Mouse (Mus musculus) small intestine, adult 2 months (tissue): Measurements from ENCODE around the gene F11. TPM values are rescaled to one million over a fixed set of nuclear protein-coding genes. Genes with fewer than 3 reads are reported as not detected.

ENCODE experiments used
- H3K27ac ChIP-seq: fragments of 200-500 bp; 2 replicates; pipeline ENCODE4 v1.5.1; 2012; ENCODE audit warnings: low read depth, low read length, control low read depth, inconsistent platforms; ENCODE audit not compliant: insufficient read depth
- H3K27me3 ChIP-seq: fragments of 200-500 bp; 2 replicates; pipeline ENCODE4 v1.6.1; 2012; ENCODE audit warnings: mild to moderate bottlenecking, moderate library complexity, low read length, inconsistent platforms; ENCODE audit not compliant: control insufficient read depth, insufficient read depth
- H3K36me3 ChIP-seq: fragments of 200-500 bp; 2 replicates; pipeline ENCODE4 v1.6.1; 2012; ENCODE audit warnings: mild to moderate bottlenecking, low read length, control low read depth, inconsistent platforms; ENCODE audit not compliant: control insufficient read depth, insufficient read depth
- H3K4me1 ChIP-seq: fragments of 200-500 bp; 2 replicates; pipeline ENCODE4 v1.6.1; 2012; ENCODE audit warnings: low read length, inconsistent platforms, mixed read lengths; ENCODE audit not compliant: control insufficient read depth, insufficient read depth, insufficient read length
- H3K4me3 ChIP-seq: fragments of 200-500 bp; 2 replicates; pipeline ENCODE4 v1.5.1; 2012; ENCODE audit warnings: low read depth, mild to moderate bottlenecking, control low read depth, inconsistent platforms, low read length, moderate library complexity
- CTCF ChIP-seq: fragments of 200-500 bp; IDR thresholded peaks from 2 replicates; pipeline ENCODE4 v1.5.1; 2012; ENCODE audit warnings: low read depth, mild to moderate bottlenecking, control low read depth, inconsistent platforms, low read length, moderate library complexity, mixed read lengths; ENCODE audit not compliant: insufficient replicate concordance, insufficient read length; ENCODE audit errors: extremely low read depth
- POLR2A ChIP-seq: fragments of 200-500 bp; IDR thresholded peaks from 2 replicates; pipeline ENCODE4 v1.6.1; 2012; ENCODE audit warnings: low read depth, mild to moderate bottlenecking, control low read depth, inconsistent platforms, low read length, moderate library complexity
- WGBS: fragments of 180-500 bp; shearing (Covaris S2); methylation state at CpG from one replicate; pipeline ENCODE4 v1.1.7; 2018; 5-methylcytosine and 5-hydroxymethylcytosine counted together
- polyA plus RNA-seq: library from polyadenylated mRNA; depleted of rRNA; stranded (reverse); fragments of >200 nt; gene quantifications from 2 replicates; pipeline ENCODE4 v1.2.3, GENCODE M21; 2012; rRNA removed

The F11 gene
- polyA plus RNA-seq, 1 experiment, result not detected

- H3K36me3 ChIP-seq, result no peaks in the 10 kb centered on the region
- no peak overlapping the region for H3K27ac ChIP-seq
- TF ChIP-seq POLR2A (no peak), CTCF (no peak)
- no peak overlapping the region for H3K4me3 ChIP-seq
- H3K4me1 ChIP-seq, result no peaks in the 10 kb centered on the region
- 40% methylated on average over 3 of the region's 3 CpGs for WGBS
- no peaks in the 10 kb centered on the region for H3K27me3 ChIP-seq
Measured at GRCm38 (mm10) chr8:45233256-45233655, 28.6 kb downstream of the F11 start.

GRCm38 (mm10) chr8:45202476-45202875 lies 59.4 kb downstream of the F11 start:
- Histone ChIP-seq H3K4me1 (no peaks in the 10 kb centered on the region), H3K27ac (no peak overlapping the region), H3K36me3 (no peaks in the 10 kb centered on the region), H3K4me3 (no peak overlapping the region), H3K27me3 (no peaks in the 10 kb centered on the region)
- 60% methylated on average over 6 of the region's 6 CpGs for WGBS
- TF ChIP-seq CTCF, result no peak
- no peak for TF ChIP-seq POLR2A

GRCm38 (mm10) chr8:45201605-45202004 lies 60.2 kb downstream of the F11 start:
- WGBS, result 73% methylated on average over 5 of the region's 5 CpGs
- no peak overlapping the region for H3K4me3 ChIP-seq
- no peak overlapping the region for H3K27ac ChIP-seq
- no peak for TF ChIP-seq CTCF
- TF ChIP-seq POLR2A, result no peak
- H3K4me1 ChIP-seq, result no peaks in the 10 kb centered on the region
- no peaks in the 10 kb centered on the region for H3K27me3 ChIP-seq
- H3K36me3 ChIP-seq, result no peaks in the 10 kb centered on the region

GRCm38 (mm10) chr8:45197294-45197693 lies 64.5 kb downstream of the F11 start:
- Histone ChIP-seq H3K4me1 (no peaks in the 10 kb centered on the region), H3K27me3 (no peaks in the 10 kb centered on the region), H3K36me3 (no peaks in the 10 kb centered on the region), H3K4me3 (no peak overlapping the region), H3K27ac (no peak overlapping the region)
- TF ChIP-seq CTCF (no peak), POLR2A (no peak)
- 78% methylated on average over 5 of the region's 5 CpGs for WGBS

DNA sequence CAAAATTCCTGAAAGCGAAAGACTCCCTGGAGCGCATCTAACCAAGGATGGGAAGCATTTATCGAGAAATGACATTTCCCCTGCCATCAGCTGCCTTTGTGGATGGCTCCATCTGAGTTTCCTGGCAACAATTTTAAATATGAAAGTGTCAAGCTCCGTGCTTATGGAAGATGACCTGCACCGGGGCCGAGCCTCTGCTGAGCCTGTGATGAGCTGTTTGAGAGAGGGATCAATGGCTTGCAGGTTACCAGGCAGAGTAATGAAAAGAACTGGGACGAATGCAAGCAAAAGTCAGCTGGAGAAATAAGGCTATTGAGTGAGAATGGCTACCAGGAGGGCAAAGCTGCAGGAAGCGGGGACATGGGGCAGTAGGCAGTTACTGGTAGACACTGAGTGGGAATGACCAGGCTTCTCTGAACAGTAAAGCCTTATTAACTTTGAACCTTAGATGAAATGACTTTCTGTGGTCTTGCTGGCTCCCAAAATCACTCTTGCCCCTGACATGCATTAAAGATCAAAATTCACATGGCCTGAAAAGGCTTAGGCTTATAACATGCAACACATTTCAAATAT lies 65.8 kb downstream of the F11 start:
- Histone ChIP-seq H3K27ac (no peak overlapping the region), H3K4me3 (no peak overlapping the region), H3K36me3 (no peaks in the 10 kb centered on the region), H3K27me3 (no peaks in the 10 kb centered on the region), H3K4me1 (no peaks in the 10 kb centered on the region)
- no peak for TF ChIP-seq CTCF
- TF ChIP-seq POLR2A, result no peak
- WGBS, result 83% methylated on average over 8 of the region's 8 CpGs

Other genes starting within 250 kb of the F11 start
- gene Mtnr1a, start 192.9 kb downstream of the F11 start, polyA plus RNA-seq, result 0.20 TPM in 1 of 2 replicates, not detected in the other
- 0.01 and 0.25 TPM in 2 replicates for gene Klkb1, start 32.8 kb upstream of the F11 start, polyA plus RNA-seq
- gene Gm45753, start 46.4 kb upstream of the F11 start, polyA plus RNA-seq, result not detected in 2 replicates
- gene Cyp4v3, start 71.2 kb upstream of the F11 start, polyA plus RNA-seq, result 6.4 and 37.4 TPM in 2 replicates
- gene Fam149a, start 120.3 kb upstream of the F11 start, polyA plus RNA-seq, result 1.7 and 3.1 TPM in 2 replicates
- 1.6 and 3.5 TPM in 2 replicates for gene Tlr3, start 149.0 kb upstream of the F11 start, polyA plus RNA-seq
- 5.1 and 5.7 TPM in 2 replicates for gene Sorbs2, start 245.8 kb upstream of the F11 start, polyA plus RNA-seq